Mouse (Mus musculus) CD4-positive, CD25-positive, alpha-beta regulatory T cell, adult 2 months (primary cell): Measurements from ENCODE around the gene Dnaaf5.

Source experiments
- DNase-seq: peaks from one replicate; pipeline ENCODE4 v3.0.0-alpha.2; 2012; ENCODE audit warnings: low read depth, low spot score

The Dnaaf5 gene

DNA sequence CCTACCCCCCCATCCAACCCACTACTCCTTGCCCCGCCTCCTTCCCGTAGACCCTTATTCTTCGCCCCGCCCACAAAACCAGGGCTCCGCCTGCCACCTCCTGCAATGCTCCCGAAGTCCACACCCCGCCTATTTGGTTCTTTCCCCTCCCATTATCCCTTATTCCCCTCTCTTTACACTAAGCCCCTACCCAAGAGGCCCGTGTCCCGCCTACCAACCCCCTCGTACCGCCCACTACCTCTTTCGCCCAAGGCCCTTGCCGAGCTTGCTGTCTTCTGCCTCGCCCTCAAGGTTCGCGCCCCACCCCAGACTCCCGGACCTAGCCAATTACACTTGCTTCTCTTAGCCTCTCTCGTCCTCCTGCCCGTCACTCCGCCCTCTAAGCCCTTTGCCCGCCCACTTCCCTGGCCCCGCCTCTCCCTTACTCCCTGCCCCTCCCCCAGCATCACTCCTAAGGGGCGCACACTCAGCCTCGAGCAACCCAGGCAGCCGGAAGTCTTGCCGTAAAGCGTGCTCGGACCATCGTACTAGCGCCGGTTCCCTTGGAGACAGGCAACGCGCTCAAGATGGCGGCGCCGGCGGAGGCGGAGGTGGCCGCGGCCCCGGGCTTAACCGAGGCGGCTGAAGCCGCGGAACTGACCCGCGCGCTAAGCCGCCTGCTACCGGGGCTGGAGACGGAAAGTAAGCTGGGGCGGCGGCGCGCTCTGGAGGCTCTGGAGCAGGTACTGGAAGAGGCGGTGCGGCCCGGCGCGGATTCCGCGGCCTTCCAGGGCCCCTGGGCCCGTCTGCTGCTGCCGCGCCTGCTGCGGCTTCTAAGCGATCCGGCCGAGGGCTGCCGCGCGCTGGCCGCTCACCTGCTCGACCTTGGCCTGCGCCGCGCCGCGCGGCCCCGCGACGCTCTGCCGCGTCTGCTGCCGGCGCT, at the start of gene Dnaaf5, which contains the start of gene Prkar1b:
Gene Dnaaf5 (plus strand): TSS at position 543 of the 922 bp plus-strand sequence.
Gene Prkar1b (minus strand): TSS at position 321 of the 922 bp plus-strand sequence.
- DNase-seq, result peak; percentile 99

DNA sequence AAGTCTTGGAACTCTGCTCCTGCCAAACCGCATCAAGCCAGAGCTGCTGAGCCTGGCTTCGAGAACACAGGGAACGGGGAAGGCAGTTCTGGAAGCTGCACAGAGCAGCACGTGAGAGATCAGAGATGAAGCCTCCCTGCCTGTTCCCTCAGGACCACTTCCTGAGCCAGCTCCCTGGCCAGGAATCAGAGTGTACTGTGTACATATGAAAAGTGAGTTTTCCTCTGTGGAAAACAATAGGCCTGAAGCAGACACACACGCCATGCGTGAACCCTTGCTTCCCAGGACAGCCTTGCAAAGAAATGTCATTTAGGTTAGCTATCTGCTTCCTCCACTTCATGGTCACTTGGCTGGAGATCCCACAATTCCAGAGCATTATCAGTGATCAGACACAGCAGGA, 48.2 kb upstream of the Dnaaf5 start:
- no peak for DNase-seq

DNA sequence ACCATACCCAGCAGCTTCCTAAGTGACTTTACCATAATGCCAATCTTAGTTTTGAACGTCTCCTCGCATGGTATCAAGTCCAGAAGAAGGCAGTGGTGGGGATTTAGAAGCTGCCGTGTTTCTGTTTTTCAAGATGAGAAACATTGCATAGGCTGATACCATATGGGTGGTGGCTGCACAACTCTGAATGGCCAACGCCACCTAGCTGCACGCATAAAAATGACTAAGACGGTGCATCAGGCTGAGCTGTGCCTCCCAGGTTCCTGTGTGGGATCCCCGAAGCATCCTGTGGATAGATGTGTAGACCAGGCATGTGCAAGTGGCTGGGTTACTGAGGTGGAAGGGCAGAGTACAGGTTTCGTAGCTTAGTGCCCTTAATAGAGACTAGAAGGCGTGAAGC, 42.2 kb upstream of the Dnaaf5 start:
- DNase-seq, result peak; percentile 49

DNA sequence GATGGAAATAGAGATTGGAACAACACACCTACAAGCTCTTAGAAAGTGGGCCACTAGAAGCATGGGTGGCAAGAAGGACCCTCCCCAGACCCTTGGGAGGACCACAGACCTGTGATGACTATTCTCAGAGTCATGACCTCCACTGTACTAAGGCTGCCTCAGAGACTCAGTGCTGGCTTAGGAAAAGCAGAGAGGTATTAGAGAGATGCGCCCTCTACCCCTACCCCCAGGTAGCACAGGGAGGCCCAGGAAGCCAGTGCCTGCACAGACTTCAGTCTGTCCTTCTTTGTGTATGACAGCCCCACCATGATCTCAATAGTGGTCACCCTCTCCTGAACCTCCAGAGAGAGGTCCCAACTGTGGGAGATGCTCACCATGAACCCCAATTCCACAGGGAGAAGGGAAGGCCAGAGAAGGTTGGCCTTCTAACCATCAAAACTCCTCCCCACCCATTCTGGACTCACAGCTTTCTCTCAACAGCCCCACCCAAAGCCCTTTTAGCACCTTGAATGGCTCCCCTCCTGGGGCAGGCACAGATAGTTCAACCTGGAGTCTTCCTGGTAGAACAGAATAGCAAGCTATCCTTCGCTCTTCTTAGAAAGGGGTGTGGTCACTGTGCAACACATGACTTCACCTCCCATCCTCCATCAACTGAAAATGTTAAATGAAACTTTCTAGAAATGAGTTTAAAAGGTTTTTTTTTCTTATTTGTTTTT, 39.7 kb upstream of the Dnaaf5 start:
- DNase-seq, result peak; percentile 54

DNA sequence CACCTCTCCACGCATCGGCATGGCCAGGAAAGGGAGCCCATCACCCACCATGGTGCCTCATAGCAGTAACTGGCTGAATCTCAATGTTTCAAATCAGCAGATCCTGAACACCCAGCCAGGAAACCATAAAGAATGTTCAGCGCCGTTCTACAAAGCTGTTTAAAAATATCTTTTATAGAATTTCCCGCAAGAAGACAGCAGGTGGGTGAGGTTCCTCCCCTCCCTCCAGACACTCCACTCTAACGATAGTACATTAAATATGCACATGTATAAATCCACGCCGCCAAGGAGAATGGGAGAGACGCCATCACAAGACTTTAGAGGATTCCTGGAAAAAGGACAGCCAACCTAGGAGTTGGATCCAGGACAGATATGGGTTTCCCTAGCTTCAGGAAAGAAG, 38.0 kb upstream of the Dnaaf5 start:
- no peak for DNase-seq

DNA sequence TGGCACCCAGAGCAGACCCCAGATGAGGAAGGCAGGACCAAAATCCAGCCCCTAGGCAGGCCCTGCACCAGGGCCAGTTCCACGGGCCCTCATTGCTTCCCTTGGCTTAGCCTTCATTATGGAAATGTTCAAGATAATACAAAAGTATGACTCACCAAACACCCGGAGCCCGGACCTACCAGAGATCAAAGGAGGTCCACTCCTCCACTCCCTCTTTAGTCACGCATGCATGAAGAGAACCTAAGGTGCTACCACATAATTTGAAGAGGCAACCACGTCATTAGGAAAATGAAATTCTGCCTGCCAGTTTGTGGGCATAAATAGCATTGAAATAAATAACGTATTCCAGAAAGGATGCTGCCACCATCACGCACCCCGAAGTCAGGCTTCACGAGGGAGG, 37.6 kb upstream of the Dnaaf5 start:
- DNase-seq, result no peak

DNA sequence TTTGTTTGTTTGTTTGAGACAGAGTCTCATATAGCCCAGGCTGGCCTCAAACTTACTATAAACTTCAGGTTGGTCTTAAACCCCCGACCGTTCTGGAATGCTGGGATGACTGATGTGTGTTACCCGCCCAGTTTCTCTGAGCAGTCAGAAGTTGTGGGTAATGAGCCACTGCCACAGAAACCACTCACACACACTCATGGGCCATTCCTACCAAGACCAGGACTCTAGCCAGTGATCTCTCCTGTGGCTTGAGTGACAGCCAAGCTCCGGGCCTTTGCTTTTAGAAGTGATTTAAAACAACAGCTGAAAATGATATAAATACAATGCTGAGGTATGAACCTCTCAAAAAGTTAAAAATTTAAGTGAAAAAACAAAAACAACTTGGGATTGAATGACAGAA, 35.1 kb upstream of the Dnaaf5 start:
- DNase-seq, result no peak

DNA sequence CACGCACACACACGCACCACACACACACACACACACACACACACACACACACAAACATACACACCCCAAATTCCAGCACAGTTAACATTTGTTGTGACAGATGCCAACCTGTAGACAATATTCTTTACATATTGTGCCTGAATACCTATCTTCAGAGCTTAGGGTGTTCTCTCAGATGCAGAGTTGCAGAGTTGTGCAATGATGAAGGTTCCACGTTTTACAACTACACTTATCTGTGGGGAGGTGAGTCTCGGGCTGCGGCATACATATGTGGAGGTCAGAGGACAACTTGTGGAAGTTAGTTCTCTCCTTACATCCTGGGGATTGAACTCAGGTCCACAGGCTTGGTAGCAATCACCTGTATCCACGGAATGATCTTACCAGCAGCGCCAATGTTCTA, 34.5 kb upstream of the Dnaaf5 start:
- DNase-seq, result no peak

DNA sequence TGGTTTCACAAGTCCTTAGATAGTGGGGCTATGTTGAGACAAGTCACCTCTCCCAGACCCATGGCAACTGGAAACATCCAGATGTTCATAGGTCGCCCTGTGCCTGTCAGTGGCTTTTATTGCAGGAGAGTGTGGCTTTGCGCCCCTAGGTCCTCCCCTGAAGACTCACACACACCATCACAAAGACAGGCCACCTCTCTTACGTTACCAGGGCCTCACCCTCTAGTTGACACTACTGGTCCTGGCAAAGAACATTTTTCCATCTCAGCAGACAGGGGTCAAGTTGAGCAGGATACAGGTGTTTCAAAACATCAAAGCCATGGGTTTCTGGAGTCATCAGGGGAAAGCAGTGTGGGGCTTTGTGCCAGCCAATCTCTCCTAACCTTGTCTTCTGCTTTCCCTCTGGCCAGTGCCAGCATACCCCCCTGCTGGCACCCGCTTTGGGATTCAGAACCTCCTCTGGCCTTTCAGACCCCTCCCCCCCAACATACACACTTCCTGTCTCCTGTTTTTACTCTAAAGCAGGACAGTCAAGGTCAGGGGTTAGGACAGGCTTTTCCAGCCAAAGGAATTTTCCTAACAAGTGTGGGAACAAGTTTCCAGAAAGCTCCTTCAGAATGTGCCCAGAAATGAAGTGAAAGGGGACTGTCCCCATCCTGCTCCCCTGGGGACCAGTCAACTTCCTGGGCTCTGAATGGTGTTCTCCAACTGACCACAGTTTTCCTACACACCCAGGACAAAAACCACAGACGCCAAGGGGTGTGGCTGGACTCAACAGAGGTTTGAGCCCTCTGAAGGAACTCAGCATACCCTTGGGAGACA, 31.7 kb upstream of the Dnaaf5 start:
- no peak for DNase-seq

DNA sequence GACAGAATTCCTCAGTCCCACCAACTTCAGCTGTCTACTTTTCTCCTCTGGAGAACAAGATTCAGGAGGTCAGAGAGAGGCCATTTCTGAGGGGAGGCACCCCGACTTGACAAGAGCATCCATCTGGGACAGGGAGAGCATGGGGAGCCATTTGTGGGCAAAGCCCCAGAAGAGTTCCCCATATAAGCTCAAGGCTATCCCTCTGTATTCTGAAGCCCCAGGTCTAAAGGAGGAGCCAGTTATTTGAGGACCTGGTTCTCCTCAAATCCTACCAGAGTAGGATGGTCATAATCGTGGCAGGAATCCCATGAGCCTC, 31.1 kb upstream of the Dnaaf5 start:
- DNase-seq, result no peak

DNA sequence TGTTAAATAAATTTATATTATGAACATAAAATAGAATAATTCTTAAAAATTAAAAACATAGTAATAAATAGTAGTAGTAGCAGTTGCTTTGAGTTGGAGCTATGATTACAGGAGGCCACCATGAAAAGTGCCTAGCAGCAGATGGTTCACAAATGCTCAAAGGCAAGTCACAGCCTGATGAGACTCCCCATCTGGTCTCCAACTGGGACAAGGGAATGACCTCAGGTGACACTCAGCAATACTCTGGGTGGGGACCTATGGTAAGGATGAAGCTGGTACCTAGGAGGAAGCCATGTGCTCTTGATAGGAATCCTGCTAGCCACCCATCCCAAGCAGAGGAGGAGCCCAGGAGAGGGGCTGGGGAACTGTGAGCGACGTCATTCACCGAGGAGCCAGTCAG, 24.3 kb upstream of the Dnaaf5 start:
- no peak for DNase-seq

DNA sequence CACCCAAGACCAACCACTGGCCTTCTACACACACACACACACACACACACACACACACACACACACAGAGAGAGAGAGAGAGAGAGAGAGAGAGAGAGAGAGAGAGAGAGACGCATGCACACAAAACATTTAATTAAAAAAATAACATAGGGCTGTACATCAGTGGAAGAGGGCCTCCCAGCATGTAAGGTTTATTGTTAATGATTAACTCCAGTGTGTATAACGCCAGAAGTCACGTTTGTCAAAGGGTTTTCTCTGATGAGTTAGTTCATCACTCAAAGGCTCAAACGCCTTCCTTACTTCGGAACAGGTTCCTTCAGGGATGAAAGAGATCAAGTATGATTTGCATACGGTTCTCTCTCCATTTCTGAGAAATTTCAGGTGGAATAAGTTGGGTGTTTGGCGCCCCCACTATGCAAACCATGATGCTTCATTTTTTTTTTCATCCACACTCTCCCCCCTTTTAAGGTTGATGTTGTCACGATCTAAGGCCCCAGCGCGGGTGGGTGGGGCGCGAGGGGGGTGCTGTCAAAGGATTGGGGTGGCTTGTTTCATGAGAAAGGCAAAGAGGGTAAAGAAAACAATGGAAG, 21.5 kb upstream of the Dnaaf5 start:
- DNase-seq, result no peak

DNA sequence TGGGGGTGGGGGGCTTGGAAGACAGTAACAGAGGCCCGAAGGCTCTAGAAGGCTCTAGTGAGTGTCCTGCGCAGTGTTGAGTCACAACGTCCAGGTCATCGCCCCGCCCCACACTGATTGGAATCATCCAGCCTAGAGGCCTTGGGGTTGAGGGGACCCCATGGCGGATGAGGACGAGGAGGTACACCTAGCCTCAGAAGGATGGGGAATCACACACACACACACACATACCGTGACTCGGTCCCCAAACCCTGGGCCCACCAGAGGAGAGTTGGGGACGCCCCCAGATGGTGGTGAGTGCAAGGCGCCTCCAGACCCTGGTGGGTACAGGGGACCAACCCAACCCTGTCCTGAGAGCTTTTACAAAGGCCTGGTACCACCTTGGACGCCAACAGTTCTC, 20.9 kb upstream of the Dnaaf5 start:
- DNase-seq, result no peak

DNA sequence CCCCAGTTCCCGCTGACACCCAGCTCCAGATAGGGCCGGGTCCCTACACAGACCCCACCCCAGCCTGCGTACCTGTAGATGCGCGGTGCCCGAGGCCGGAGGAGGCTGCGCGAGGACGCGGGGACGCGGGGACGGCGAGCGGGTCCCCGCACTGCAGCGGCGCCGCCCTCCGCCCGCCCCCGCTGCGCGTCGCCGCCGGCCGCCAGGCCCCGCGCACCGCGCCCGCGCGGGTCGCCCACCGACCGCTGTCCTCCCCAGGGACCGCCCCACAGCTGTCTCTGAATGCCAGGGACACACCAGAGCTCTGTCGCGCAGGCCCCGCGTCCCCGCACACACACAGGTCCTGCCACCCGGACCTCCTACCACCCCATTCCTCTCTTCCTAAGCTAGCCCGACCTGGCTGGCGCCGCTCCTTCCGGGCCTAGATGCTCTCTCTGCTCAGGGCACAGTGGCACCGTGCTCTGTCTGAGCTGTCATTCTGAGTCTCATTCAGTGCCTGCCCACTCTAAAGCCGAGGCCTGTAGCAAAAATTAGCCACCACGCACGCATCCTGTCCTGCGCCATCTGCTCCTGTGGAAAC, 20.4 kb upstream of the Dnaaf5 start:
- DNase-seq, result peak; percentile 11

DNA sequence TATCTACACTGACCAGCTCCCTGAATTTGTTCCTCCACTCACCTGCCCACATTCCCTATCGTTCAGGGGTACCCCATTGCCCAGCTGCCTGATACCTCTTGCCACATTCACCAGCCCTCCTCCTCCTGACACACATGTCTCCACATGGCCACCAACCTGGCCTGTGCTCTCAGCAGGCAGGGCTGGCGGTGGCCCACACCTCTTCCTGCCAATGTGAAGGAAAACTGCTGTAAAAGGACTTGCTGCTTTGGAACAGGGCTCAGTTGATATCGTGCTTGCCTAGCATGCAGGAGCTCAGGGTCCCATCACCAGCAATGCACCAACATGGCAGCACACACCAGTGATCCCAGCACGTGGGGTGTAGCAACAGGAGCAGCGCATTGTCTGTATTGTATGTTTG, 19.7 kb upstream of the Dnaaf5 start:
- DNase-seq, result no peak

DNA sequence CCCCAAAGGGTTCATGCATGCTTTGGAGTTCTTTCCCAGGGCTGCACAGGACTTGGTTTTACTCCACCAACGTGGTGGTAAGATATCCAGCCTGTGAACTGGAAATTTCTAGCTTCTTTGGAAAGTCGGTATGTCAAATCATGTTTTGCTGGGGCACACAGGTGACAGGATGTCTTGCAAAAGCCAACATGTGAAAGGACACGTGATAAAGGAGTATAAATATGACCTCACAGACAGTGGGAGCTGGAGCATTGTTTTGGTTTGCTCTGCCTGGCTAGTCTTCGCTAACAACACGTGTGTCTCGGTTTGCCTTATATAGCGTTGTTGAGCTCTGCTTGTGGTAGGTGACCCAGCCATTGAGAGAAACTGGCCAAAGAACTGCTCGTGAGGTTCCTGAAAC, 15.5 kb upstream of the Dnaaf5 start:
- DNase-seq, result no peak

DNA sequence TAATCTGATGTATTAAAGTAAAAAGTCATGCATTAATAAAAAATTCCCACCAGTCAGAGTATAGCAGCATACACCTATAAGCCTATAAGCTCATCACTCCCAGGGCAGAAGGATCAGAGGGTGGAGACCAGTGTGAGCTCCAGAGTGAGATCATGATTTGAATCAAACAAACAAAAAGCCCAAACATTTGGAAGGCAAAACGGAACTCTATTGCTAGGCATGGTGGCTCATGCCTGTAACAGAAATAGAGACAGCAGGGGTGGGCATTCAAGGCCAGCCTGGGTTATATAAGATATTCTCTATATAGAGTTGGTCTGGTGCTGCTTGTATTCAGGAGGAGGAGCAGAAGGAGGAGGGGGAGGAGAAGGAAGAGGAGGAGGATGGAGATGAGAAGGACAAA, 13.7 kb upstream of the Dnaaf5 start:
- no peak for DNase-seq

DNA sequence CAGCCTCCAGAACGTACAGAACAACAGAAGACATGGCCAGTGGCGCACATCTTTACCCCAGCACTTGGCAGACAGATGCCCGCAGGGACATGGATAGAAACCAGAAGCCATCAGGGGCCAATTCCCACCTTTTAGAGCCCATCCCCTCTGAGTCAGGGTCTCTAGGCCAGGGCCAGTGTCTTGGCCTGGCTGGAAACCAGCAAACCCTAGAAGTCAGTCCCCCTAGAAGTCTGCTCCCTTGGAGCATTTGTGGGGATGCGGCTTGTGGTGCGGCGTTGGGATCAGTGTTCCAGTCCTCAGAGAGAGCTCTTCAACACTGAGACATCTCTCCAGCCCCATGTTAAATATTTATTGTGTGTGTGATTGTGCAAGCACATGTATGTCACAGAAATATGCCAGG, 12.8 kb upstream of the Dnaaf5 start:
- DNase-seq, result no peak

DNA sequence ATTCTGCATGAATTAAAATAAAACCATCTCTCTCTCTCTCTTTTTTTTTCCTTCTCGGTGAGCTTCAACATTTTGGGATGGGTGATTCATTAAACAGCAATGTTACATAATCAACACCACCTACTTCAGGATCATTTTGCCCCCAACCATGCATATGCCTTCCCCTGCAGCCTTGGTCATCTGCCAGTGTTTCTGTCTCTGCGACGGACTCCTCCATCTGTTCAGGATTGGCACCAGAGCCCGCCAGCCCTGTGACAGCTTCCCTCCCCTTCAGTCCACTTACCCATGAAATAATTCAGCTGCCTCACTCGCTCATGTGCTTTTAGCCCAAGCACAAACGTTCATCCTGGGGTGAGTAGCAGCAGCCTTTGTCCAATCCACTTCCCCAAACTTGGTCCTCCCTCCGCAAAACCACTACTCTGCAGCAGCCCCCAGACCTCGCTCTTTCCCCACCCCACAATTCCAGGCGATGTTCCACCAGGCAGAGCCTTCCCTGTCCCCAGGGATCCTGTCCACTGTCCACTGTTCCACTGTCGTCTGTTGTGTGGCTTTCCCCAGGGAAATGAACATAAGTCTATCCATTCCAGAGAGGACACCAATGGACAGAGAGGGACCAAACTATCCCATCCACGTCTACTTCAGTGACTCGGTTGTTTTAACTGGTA, 11.6 kb upstream of the Dnaaf5 start:
- DNase-seq, result no peak

DNA sequence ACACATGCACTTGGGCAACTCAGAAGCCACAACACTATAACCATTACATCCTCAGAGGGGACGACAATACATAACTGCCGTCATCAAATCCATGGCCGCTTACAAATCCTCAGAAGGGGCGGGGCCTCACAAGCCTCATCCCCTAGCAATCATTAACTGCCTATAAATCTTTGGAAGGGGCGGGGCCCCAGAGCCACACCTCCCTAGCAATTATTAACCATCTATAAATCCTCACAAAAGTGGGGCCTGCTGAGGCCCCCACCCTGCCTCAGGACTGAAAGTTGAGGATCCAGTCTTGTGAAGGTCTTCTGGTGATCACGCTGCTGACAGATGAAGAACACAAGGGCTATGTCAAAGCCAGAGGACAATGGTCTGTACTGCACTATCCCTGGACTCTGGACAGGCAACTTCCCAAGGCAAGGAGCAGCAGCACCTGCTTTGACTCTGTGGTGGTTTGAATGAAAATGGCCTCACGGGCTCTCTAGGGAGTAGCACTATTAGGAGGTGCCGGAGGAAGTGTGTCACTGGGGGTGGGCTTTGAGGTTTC, 11.0 kb upstream of the Dnaaf5 start:
- DNase-seq, result no peak

DNA sequence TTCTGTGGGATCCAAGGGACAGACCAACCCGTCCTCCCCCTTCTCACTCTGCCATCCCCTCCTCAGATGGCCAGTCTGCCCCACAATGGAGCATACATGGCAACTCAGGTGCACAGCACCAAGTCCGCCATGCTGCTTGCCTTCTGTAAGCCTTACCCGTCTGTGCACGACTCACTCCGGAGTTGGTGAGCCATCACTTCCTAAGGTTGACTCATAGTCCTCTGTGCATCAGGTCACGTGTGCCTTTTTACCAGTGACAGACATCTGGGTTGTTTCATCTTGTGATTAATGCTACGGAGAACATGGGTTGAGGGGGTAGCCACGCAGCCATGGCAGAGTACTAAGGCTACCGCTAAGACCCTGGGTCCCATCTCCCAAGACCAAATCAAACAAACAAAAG, 9.4 kb upstream of the Dnaaf5 start:
- DNase-seq, result no peak
